Mouse (Mus musculus) heart, postnatal 0 days (tissue): ENCODE measurements around the gene Uvrag. TPM values are rescaled to one million over a fixed set of nuclear protein-coding genes. Genes with fewer than 3 reads are reported as not detected.

Experiments
- ATAC-seq: fragments of 200-750 bp; cut with Nextera tagmentation; 2 replicates; pipeline ENCODE4 v1.8.0; 2017; ENCODE audit warnings: low read depth, moderate number of reproducible peaks, moderate library complexity; ENCODE audit not compliant: insufficient read depth
- DNase-seq: peaks from one replicate; pipeline ENCODE4 v3.0.0-alpha.2; 2016; ENCODE audit warnings: low spot score
- H3K27ac ChIP-seq: fragments of 300-500 bp; sonication (generic); 2 replicates; pipeline ENCODE4 v1.5.1; 2014; ENCODE audit warnings: low read depth, mild to moderate bottlenecking
- H3K27me3 ChIP-seq: fragments of 300-500 bp; sonication (generic); 2 replicates; pipeline ENCODE4 v1.6.1; 2014; ENCODE audit warnings: low read length, mixed read lengths; ENCODE audit not compliant: control insufficient read depth, insufficient read depth
- H3K36me3 ChIP-seq: fragments of 300-500 bp; sonication (generic); replicated peaks from 2 replicates; pipeline ENCODE4 v1.6.1; 2014; ENCODE audit warnings: low read length, mixed read lengths; ENCODE audit not compliant: control insufficient read depth, insufficient read depth
- H3K4me1 ChIP-seq: fragments of 300-500 bp; sonication (generic); 2 replicates; pipeline ENCODE4 v1.6.1; 2014; ENCODE audit warnings: antibody characterized with exemption; ENCODE audit not compliant: control insufficient read depth, insufficient read depth
- H3K4me2 ChIP-seq: fragments of 300-500 bp; sonication (generic); 2 replicates; pipeline ENCODE4 v1.6.1; 2014; ENCODE audit warnings: low read depth, mild to moderate bottlenecking, low read length, moderate library complexity
- H3K4me3 ChIP-seq: fragments of 300-500 bp; sonication (generic); 2 replicates; pipeline ENCODE4 v1.5.1; 2014; ENCODE audit warnings: low read depth, low read length
- H3K9ac ChIP-seq: fragments of 300-500 bp; sonication (generic); replicated peaks from 2 replicates; pipeline ENCODE4 v1.6.1; 2014; ENCODE audit warnings: low read depth, low read length, mixed read lengths
- H3K9me3 ChIP-seq: fragments of 300-500 bp; sonication (generic); replicated peaks from 2 replicates; pipeline ENCODE4 v1.6.1; 2016; ENCODE audit warnings: low read length; ENCODE audit not compliant: control insufficient read depth
- CTCF ChIP-seq: IDR thresholded peaks from 2 replicates; pipeline ENCODE4 v1.5.1; 2016; ENCODE audit warnings: antibody characterized with exemption, control low read depth, low read depth
- EP300 ChIP-seq: IDR thresholded peaks from 2 replicates; pipeline ENCODE4 v1.6.1; 2016; ENCODE audit warnings: antibody characterized with exemption, low read depth
- WGBS: fragments of 180-500 bp; shearing (Covaris S2); extraction: QIAGEN DNeasy Blood & Tissue Kit; methylation state at CpG from one replicate; pipeline ENCODE4 v1.1.7; 2014; 5-methylcytosine and 5-hydroxymethylcytosine counted together
- polyA plus RNA-seq: library from polyadenylated mRNA; unstranded; fragments of >200 nt; fragmentation: Nextera tagmentation; extraction: Ambion mirVana; gene quantifications from 2 replicates; pipeline ENCODE4 v1.2.1, GENCODE M21; 2015
- total RNA-seq: library from RNA; depleted of rRNA; stranded (reverse); fragments of >200 nt; gene quantifications from 2 replicates; pipeline ENCODE4 v1.2.3, GENCODE M21; 2014; ENCODE audit warnings: low replicate concordance

Uvrag gene
- total and polyA plus RNA-seq, 2 experiments from 2014 or later, result 11.8 to 38.1 TPM

DNA sequence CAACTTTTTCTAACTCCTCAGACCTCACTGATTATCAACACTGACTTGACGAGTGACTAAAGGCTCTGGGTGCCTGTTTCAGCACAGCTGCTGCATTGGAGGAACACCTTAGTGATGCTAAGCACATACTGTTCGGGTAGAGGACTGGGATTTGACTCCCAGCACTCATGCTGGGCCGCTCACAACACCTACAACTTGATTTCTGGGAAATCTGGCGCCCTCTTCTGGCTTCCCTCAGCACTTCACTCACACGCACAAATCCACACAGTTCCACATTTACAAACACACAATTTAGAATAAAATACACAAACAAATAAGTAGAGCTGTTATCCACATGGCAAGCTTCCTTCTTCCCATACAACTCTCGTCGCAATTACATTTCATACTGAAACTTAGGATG, 112.8 kb downstream of the Uvrag start:
- Histone ChIP-seq H3K4me3 (no peak overlapping the region), H3K36me3 (no peaks in the 10 kb centered on the region), H3K9me3 (no peaks in the 10 kb centered on the region), H3K27me3 (no peaks in the 10 kb centered on the region), H3K4me2 (no peak overlapping the region), H3K9ac (no peak overlapping the region), H3K27ac (no peak overlapping the region), H3K4me1 (no peaks in the 10 kb centered on the region)
- ATAC-seq (no peak), DNase-seq (no peak)
- WGBS, result 93% methylated on average over 7 of the region's 7 CpGs
- TF ChIP-seq CTCF (no peak; the same call in 1 of the 2 replicates), EP300 (no peak)

DNA sequence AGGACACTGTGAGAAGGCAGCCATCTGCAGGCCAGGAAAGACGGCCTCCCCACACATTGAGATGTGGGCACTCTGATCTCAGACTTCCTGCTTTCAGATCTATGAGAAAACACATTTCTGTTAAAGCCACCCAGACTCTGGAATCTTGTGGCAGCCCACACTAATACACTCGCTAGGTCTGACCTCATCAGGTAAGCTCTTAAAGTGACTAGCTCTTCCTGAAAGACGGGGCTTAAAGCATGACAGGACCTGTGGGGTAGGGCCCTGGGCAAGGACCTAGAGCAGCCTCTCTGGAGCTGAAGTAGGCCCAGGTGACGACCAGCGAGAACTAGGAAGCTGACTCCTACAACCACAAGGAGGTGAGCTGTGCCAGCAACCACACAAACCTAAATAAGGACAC, 113.8 kb downstream of the Uvrag start:
- H3K36me3 ChIP-seq, result no peaks in the 10 kb centered on the region
- H3K9ac ChIP-seq, result no peak overlapping the region
- no peak for ATAC-seq
- no peaks in the 10 kb centered on the region for H3K4me1 ChIP-seq
- WGBS, result 70% methylated on average over 5 of the region's 5 CpGs
- H3K4me2 ChIP-seq, result no peak overlapping the region
- TF ChIP-seq EP300 (no peak), CTCF (no peak)
- H3K4me3 ChIP-seq, result no peak overlapping the region
- H3K9me3 ChIP-seq, result no peaks in the 10 kb centered on the region
- H3K27ac ChIP-seq, result no peak overlapping the region
- H3K27me3 ChIP-seq, result no peaks in the 10 kb centered on the region
- no peak for DNase-seq

DNA sequence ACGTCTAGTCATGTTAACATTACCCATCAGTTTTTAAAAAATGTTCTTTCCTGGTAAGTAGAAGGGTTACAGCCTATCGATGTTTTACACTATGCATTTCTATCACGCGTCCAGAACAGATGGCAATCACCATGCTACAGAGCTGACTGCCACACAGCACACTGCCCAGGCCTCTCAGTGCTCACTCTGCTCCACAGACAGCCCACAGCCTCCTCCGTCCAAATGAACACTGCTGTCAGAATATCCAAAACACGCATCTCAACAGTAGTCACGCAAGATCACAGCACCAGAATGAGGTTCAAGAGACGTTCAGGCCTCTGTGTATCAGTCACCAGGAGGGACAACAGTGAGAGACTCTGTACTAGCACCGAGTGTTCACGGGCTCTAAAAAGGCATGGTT, 115.0 kb downstream of the Uvrag start:
- TF ChIP-seq EP300 (no peak), CTCF (no peak)
- WGBS, result 73% methylated on average over 10 of the region's 10 CpGs
- Histone ChIP-seq H3K4me3 (no peak overlapping the region), H3K4me1 (no peaks in the 10 kb centered on the region), H3K27ac (no peak overlapping the region), H3K36me3 (no peaks in the 10 kb centered on the region), H3K4me2 (no peak overlapping the region), H3K9ac (no peak overlapping the region), H3K27me3 (no peaks in the 10 kb centered on the region), H3K9me3 (no peaks in the 10 kb centered on the region)
- DNase-seq (no peak), ATAC-seq (no peak)

DNA sequence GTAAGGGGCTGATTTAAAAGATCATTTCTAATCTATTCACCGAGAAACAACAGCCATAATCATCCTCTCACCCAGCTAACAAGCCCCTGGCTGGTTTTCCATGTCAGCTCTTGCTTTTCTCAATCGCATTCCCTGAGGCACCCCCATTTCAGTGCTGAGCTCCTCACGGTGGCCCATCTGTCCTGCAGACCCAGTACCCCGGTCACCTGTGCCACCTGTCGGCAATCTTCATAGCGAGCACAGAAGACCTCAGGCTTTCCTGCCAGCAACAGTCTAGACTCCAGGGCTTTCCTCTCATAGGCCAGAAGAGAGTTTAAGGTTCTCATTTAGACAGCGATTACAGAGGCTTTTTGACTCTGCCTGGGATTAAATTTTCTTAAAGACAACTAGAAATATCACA, 115.7 kb downstream of the Uvrag start:
- Histone ChIP-seq H3K27me3 (no peaks in the 10 kb centered on the region), H3K9ac (no peak overlapping the region), H3K9me3 (no peaks in the 10 kb centered on the region), H3K36me3 (no peaks in the 10 kb centered on the region), H3K27ac (no peak overlapping the region), H3K4me3 (no peak overlapping the region), H3K4me1 (peaks cover 1% of the 10 kb centered on the region; the same call in 1 of the 2 replicates), H3K4me2 (no peak overlapping the region)
- DNase-seq (no peak), ATAC-seq (no peak)
- 74% methylated on average over 7 of the region's 7 CpGs for WGBS
- TF ChIP-seq CTCF (no peak), EP300 (no peak)

DNA sequence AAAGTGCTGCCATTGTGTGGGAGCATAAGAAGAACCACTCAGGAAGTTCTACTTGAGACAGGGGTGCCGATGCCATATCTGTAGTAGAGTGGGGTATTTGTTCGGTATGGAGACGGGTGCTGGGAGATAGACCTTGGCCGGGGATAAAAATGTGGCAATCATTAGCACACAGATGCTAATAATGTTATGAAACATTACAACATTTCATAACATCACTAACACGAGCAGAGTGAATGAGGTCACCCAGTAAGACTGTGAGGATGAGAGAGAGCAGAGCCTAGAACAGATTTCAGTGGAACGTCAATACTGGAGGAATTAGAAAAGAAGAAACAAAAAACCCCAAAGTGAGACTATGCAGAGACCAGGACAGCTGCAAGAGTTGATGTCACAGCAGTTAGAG, 116.2 kb downstream of the Uvrag start:
- Histone ChIP-seq H3K36me3 (no peaks in the 10 kb centered on the region), H3K27me3 (no peaks in the 10 kb centered on the region), H3K4me3 (no peak overlapping the region), H3K4me1 (peaks cover 6% of the 10 kb centered on the region), H3K27ac (no peak overlapping the region), H3K9me3 (no peaks in the 10 kb centered on the region), H3K9ac (no peak overlapping the region), H3K4me2 (no peak overlapping the region)
- ATAC-seq (no peak), DNase-seq (no peak)
- 64% methylated on average over 6 of the region's 6 CpGs for WGBS
- TF ChIP-seq CTCF, result no peak
- no peak for TF ChIP-seq EP300

DNA sequence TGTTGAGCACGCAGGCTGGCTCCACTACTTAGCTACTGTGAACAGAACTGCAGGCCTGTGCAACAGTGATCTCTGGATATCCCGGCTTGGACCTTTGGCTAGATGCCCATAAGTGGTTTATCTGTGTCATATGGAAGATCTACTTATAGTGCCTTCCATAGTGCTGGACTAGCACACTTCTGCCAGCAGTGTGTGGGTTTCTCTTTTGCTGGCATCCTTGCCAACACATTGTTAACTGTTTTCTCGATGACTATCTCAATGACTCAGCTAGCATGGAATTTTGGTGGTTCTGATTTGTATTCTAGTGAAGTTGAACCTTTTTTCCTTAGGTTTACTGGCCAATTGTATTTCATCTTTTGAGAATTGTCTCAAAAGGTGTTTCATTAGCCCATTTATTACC, 117.0 kb downstream of the Uvrag start:
- DNase-seq (no peak), ATAC-seq (no peak)
- Histone ChIP-seq H3K36me3 (no peaks in the 10 kb centered on the region), H3K9ac (no peak overlapping the region), H3K4me3 (no peak overlapping the region), H3K27me3 (no peaks in the 10 kb centered on the region), H3K4me2 (no peak overlapping the region), H3K27ac (no peak overlapping the region), H3K4me1 (peaks cover 14% of the 10 kb centered on the region), H3K9me3 (no peaks in the 10 kb centered on the region)
- no peak for TF ChIP-seq CTCF
- no peak for TF ChIP-seq EP300
- 52% methylated on average over 3 of the region's 3 CpGs for WGBS
